Mouse (Mus musculus) heart, postnatal 36 days (tissue): ENCODE results near the gene Nfe2. TPM values are rescaled to one million over a fixed set of nuclear protein-coding genes. Genes with fewer than 3 reads are reported as not detected.

ENCODE experiments used
- DNase-seq, 2 experiments: peaks; one replicate each; pipeline ENCODE4 v3.0.0; 2021 to 2022
- intact Hi-C: fragments of 180-260 bp; cut with DNase I; formaldehyde crosslinking; loops from one replicate; pipeline ENCODE4 v1.15.1; 2025
- total RNA-seq, 2 experiments: library from RNA; stranded (reverse); gene quantifications; 2 replicates each; pipeline ENCODE4 v1.2.3; 2021

Nfe2 gene
- total RNA-seq: under 1 TPM; 0.67 to 0.73 TPM

DNA sequence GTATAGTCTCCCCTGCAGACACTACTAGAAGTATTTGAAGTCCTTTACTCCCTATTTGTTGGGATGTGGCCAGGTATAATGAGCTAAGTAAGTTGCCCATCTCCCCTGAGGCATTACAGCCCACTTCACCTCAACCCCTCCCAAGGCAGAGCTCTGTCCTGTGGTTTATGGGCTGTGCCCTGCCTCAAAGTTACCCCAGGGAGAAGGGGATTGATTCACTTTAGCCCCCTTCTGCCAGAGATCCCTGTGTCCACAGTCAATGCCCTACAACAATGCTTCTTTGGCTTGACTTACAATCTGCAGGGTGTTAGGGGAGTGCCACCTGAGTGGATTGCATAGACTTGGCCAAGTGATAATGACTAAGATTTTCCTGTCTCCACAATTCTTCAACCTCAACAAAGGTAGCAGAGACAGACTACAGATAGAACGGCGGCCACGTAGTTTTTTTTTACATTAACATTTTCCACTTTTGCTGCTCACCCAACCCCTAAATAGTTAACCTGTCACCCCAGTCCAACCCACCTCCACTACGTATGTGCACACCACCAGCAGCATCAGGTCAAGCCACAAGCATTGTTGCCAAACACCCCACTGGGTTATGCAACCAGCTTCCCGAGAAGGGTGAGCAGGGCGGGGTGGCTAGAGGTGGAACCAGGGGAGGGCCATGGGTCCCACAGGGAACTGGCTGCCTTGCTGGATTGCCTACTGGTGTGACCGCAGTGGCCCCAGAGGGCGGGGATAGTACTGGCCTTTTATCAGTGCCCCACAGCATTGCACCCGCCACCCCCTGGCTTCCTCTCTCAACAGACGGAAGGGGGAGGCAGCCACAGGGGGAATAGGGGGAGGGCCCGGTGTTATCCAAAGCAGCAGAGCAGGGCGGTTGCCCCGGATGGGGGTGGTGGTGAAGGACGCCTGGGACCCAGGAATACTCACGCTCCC is at the start of gene Nfe2:
Gene Nfe2, minus strand, starts transcription at position 614 of the 939 bp plus-strand sequence.
- intact Hi-C loops: no loop called here
- DNase-seq: peak; percentile 66 to 75

DNA sequence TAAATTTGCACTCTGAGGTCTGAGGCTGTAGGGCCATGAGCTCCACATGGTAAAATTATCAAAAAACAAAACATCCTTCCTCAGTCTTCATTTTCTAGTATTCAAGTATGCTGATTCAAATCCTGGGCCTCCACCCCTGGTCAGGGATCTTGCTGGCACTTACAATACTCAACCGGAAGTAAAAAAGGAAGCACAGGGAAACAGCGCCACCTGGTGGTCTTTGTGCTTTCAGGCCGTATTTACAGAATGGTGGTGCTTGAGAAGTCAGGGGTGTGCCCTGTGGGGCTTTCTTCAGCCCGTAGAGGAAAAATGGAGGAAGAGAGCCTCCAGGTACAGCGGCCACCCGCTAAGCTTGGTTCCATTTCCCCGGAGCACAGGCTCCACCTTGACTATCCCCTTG is 48.9 kb upstream of the Nfe2 start:
- intact Hi-C loops: loop anchor here (1.0 to 5.0 kb wide), 4 partner anchors 22 to 125 kb away; no protein-coding TSS in a partner anchor
- peak; percentile 94 to 96 for DNase-seq

DNA sequence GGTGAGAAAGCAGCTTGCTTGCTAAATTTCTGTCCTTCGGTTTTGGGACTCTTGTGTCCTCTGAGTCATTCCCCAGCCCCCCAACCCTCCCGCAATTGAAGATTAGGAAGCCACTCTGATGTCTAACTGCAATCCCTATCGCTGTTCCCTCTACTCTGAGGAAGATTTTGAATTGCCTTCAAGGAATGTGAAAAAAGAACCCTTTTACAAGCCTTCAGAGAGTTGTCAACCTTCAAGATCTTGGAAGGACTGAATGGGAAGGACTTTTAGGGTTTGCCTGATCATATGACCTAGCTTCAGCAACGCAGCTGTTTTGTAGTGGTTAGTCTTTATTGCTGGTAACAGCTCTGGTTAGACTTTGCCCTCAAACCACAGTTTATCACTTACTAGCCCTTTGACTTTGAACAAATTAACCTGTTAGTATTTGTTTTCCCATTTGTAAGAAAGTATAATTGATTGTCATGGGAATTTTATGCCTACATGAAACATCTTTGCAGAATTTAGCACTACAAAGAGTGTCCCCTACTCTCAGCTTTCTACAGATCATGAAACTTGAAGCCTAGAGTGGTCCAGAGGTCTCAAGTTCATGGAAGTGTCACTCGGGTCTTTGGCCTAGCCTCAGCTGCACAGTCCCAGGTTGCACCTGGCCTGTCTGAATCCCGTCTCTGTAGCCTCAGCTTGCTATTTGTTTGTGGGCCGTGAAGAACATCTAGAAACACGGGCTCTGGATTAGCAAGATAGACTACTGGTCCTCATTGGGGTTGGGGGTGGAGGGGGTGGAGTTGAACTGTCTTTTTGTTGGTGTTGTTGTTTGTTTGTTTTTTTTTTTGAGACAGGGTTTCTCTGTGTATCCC is 47.8 kb upstream of the Nfe2 start:
- intact Hi-C loops: loop anchor here (2.0 to 5.0 kb wide), 4 partner anchors 21 to 99 kb away; partner anchors contain the start of gene Hnrnpa1
- DNase-seq: no peak

DNA sequence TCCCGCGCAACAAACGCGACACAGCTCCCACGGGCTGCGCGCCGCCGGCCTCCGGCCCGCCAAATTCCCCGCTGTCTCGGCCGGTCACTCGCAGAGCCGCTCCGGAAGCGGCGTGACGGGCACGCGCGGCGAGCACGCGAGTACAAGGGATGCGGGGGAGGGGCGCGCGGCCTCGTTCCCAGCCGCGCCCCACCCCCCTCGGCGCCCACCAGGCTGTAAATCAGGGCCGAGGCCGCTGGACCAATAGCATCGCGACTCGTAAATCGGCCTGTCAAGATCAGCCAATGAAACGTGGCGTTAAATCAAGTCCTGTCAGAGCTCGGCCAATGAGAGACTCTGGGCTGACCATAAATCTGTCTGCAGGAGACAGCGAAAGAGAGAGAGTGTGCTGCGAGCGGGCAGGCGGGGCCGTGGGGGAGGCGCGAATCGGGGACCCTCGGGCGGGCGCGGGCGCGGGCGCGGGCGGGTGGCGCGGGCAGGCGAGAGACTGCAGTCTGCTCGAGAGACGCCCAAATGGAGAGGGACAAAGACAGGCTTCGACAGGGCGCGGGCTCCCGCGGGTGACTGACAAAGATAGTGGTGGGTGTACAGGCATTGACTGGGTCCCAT is 47.0 kb upstream of the Nfe2 start:
- peak; percentile 90 to 91 for DNase-seq
- intact Hi-C loops: loop anchor here (2.0 to 5.0 kb wide), 2 partner anchors 64 to 98 kb away; partner anchors contain the start of gene Hnrnpa1

GRCm38 (mm10) chr15:103304616-103304969 is 46.4 kb upstream of the Nfe2 start:
- intact Hi-C loops: loop anchor here (2.0 kb wide), 1 partner anchor 64 kb away; the partner anchor contains the start of gene Hnrnpa1

DNA sequence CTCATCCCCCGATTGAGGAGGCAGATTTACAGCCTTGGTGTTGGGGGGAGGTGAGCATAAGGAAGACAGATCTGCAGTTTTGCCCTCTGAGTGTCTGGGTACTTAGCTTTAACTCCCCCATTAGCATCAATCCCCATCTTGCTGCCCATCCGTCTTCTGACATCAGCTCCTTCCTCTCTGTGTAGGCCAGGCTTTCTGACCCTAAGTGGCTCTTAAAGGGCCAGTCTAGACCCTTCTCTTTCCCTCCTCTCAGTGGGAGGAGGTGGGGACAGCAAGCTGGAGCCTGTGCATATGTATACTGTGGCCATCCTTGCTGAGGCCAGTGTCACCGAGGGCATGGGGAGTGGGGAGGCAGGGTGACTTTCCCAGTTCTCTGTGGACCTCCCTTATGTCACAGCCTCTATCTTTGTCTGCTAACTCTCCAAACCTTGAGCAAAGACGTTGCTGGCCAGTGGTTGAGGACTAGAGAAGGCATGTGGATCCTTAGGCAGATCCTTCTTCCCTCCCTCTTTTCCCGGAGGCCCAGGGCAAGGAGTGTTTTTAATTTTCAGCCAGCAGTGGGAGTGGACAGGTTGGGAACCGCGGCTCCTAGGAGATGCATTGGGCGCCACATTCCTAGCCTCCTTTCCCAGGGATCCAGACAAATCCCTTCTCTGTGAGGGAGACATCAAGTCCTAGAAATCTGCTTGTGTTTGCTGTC is 45.9 kb upstream of the Nfe2 start:
- DNase-seq: no peak
- intact Hi-C loops: loop anchor here (2.0 kb wide), 1 partner anchor 63 kb away; the partner anchor contains the start of gene Hnrnpa1

More at GRCm38 (mm10) chr15:103304616-103304969, 46.4 kb upstream of the Nfe2 start:
- no peak for DNase-seq

DNA sequence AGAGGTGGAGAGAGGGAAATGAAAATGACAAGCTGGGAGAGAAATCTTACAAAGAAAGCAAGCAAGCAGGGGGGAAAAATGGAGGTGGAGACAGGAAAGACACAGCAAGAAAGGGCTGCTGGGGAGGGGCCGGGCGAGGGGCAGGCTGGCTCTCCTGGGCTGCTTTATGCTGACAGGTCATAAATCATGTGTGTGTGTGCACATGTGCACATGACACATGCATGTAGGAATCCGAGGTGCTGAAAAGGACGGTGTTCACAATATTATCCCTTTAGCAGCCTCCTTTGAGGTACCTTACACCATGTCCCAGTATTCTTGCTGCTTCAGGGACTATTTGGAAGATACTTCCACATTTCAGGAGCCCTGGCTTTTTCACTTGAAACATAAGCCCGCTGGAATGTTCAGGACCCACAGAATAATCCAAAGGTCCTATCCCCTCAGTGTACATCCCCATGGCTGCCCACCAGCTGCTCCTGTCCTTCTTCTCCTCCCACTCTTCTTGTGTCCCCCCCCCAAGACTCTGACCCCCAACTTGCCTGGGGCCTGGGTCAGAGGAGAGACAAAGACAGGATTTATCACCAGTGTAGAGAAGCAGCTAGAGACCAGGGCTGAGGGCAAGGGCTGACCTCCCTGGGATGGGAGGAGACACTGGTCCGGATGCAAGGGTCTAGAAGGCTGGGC is 44.3 kb upstream of the Nfe2 start:
- no peak for DNase-seq
- intact Hi-C loops: no loop called here

DNA sequence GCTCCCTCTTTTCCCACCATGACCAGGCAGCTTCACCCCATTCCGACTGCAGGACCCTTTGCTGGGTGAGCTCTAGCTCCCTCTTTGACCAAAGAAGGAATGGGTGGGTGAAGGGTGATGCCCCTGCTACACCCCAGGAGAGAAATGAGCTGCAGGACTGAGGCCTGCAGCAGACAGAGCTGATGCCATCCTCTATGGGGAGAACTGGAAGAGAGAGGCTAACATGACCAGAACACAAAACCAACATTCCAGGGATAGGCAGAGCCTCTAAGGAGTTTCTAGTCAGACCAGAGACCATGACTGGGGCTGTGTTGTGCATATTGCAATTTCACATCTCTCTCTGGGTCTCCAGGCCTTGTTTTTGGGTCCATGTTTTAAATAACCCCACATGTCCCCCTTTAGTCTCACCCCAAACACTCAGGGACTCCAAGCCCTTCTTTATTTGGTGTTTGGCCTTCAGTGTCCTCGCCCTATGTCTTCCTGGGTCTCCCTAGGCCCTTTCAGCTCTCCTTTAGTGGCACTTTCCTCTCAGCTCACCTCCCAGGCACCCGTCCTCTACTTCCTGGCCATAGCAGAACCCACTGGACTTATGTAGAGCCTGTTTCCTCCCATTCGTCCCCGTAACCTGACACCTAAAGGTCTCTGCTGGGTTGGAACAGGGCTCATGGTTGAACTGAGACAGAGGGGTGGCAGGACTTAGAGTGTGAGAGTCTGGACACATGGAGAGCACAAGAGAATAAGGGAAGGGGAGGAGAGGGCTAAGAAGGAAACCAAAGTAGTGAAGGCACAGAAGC is 43.5 kb upstream of the Nfe2 start:
- DNase-seq: no peak
- intact Hi-C loops: no loop called here

DNA sequence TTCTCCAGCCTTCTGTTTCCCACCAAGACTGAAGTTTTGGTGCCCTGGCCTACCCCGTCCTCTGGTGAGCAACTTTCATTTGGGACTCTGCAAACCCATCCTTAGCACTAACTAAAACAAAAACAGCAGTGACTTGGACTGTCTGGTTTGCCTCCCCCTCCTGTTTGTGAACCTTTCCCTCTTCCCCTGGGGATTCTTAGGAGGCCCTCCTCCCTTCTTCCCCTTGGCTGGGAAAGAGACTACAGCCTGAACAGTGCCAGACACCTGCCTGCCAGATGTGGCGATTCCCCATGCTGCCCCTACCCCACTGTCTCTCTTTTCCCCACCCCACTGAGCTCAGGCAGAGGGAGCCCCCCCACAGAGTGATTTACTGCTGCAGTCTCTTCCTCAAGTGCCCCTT is 42.8 kb upstream of the Nfe2 start:
- intact Hi-C loops: no loop called here
- DNase-seq: no peak

DNA sequence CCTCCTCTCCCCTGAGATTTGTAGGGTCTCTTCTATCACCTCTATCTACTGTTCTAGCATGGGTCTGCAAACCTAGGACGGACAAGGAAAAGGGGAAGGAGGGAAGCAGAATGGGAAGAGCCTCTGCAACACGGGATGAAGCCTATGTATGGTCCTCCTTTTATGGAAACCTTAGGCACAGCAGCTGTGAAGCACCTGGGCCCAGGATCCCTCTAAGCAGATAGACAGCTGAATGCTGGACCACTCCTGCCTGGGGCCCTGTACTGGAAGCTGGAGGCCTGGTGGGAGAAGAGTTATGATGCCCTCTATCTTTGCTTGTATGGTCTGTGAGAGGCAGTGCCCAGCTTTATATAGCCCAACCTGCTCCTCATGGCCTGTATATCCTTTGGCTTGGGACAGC is 42.4 kb upstream of the Nfe2 start:
- DNase-seq: no peak
- intact Hi-C loops: no loop called here

GRCm38 (mm10) chr15:103300067-103300471 is 41.9 kb upstream of the Nfe2 start:
- DNase-seq: no peak
- intact Hi-C loops: no loop called here

GRCm38 (mm10) chr15:103299644-103300043 is 41.4 kb upstream of the Nfe2 start:
- intact Hi-C loops: no loop called here
- no peak for DNase-seq

GRCm38 (mm10) chr15:103298861-103299616 is 40.8 kb upstream of the Nfe2 start:
- intact Hi-C loops: no loop called here
- DNase-seq: no peak

- DNase-seq: no peak
- intact Hi-C loops: no loop called here
These were observed 39.8 kb upstream of the Nfe2 start for GRCm38 (mm10) chr15:103298026-103298425.

- intact Hi-C loops: no loop called here
- no peak for DNase-seq
These were observed 39.1 kb upstream of the Nfe2 start for GRCm38 (mm10) chr15:103297313-103297712.

GRCm38 (mm10) chr15:103295851-103296250 is 37.6 kb upstream of the Nfe2 start:
- no peak for DNase-seq
- intact Hi-C loops: no loop called here

GRCm38 (mm10) chr15:103294649-103295048 is 36.4 kb upstream of the Nfe2 start:
- no peak for DNase-seq

DNA sequence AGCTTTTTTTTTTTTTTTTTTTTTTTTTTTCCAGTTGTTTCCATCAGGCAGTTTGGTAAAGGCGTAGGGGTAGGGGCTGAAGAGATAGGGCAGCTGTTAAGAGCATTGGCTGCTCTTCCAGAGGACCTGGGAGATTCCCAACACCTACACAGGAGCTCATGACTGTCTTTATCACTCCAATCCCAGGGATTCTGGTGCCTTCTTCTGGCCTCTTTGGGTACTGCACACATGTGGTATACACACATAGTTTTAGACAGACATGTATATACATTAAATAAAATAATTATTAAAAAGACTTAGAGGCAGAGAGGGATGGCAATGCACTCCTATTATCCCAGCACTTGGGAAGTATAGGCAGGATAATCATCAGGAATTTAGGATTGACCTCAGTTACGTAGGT is 35.2 kb upstream of the Nfe2 start:
- no peak for DNase-seq
- intact Hi-C loops: no loop called here

More at GRCm38 (mm10) chr15:103294649-103295048, 36.4 kb upstream of the Nfe2 start:
- intact Hi-C loops: no loop called here
